Mouse (Mus musculus) lung, postnatal 0 days (tissue): ENCODE results near the gene Pparg.

Experiments used
- CTCF ChIP-seq: IDR thresholded peaks from 2 replicates; pipeline ENCODE4 v1.5.1; 2016; ENCODE audit warnings: antibody characterized with exemption, mild to moderate bottlenecking
- EP300 ChIP-seq: IDR thresholded peaks from 2 replicates; pipeline ENCODE4 v1.6.1; 2016; ENCODE audit warnings: antibody characterized with exemption, mild to moderate bottlenecking, control low read depth

DNA sequence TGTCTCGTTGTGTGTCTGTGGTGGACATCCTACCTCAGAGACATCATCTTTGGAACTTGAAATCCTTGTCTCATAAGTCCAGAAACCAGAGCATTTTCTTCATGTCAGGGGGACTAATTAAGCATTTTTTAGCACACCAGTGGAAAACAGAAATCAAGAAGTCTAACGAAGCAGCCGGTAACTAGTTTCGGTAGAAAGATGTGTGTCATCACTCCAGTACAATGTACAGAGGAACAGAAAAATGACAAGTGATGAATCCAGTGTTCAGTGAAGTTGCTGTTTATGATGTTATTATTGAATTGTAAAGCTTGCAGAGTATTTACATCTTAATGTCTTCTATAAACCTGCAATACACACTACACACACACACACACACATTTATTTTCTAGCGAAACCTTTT lies 19.8 kb downstream of the Pparg start:
- TF ChIP-seq CTCF (no peak), EP300 (no peak)
